Mouse (Mus musculus): ENCODE results near the gene Cacnb3. TPM values are rescaled to one million over a fixed set of nuclear protein-coding genes. Genes with fewer than 3 reads are reported as not detected.

Cacnb3 gene
- polyA plus RNA-seq, 1 experiment from 2014 or later, result 130 TPM

DNA sequence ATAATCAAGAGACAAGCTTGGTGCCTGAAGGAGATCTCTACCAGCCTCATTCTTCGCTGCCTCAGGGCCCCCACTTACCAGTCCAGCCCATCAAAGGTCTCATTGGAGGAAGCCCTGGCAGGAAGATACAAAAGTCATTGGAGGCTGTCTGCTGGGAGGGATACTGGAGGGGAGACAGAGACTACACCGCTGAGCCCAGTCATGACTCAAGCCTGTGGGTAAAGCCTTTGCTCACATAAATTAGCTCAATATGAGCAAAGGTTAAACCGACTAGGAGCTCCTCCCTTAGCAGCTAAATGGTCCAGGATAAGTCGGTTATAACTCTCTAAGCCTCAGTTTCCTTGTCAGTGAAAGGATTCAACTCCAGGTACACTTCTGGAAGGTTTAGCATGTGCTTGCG, 35.6 kb upstream of the Cacnb3 start:
- Histone ChIP-seq H3K4me2 (ENCODE audit: low read length) (no peak overlapping the region), H3K27me3 (ENCODE audit: control insufficient read depth, insufficient read depth, low read length) (no peaks in the 10 kb centered on the region), H3K9me3 (ENCODE audit: control insufficient read depth, low read length) (no peaks in the 10 kb centered on the region), H3K9ac (replicated peaks; ENCODE audit: low read length) (no peak overlapping the region), H3K4me1 (ENCODE audit: control insufficient read depth, insufficient read depth, low read length) (no peaks in the 10 kb centered on the region), H3K4me3 (replicated peaks; ENCODE audit: low read depth, low read length) (no peak overlapping the region), H3K36me3 (ENCODE audit: control insufficient read depth, insufficient read depth, low read length) (peaks cover 92% of the 10 kb centered on the region), H3K27ac (replicated peaks; ENCODE audit: low read depth, low read length) (no peak overlapping the region)
- 93% methylated on average over 5 of the region's 5 CpGs for WGBS
- no peak for DNase-seq
- ATAC-seq (ENCODE audit: low FRiP score, low TSS enrichment), result no peak

DNA sequence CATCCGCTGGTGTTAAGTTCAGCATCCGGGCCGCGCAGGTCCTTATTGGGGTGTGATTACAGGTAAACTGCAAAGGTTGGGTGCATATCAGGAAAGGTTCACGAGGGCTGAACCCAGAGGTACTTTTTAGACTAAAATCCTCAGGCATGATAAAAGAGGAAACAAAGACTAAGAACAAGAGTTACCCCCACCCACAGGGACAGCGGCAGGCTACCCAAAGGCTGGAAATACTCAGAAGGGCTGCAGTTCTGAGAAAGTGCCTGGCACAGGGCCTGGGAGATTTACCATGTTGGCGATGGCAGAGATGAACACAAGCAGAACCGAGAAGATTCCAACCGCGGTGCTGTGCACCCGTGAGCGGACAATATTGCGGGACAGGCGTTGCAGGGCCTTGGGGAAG, 34.0 kb upstream of the Cacnb3 start:
- ATAC-seq (ENCODE audit: low FRiP score, low TSS enrichment), result no peak
- Histone ChIP-seq H3K36me3 (ENCODE audit: control insufficient read depth, insufficient read depth, low read length) (peaks cover 91% of the 10 kb centered on the region), H3K9ac (replicated peaks; ENCODE audit: low read length) (no peak overlapping the region), H3K4me1 (ENCODE audit: control insufficient read depth, insufficient read depth, low read length) (no peaks in the 10 kb centered on the region), H3K27ac (replicated peaks; ENCODE audit: low read depth, low read length) (no peak overlapping the region), H3K9me3 (ENCODE audit: control insufficient read depth, low read length) (no peaks in the 10 kb centered on the region), H3K27me3 (ENCODE audit: control insufficient read depth, insufficient read depth, low read length) (no peaks in the 10 kb centered on the region), H3K4me2 (ENCODE audit: low read length) (no peak overlapping the region), H3K4me3 (replicated peaks; ENCODE audit: low read depth, low read length) (no peak overlapping the region)
- 94% methylated on average over 14 of the region's 14 CpGs for WGBS
- no peak for DNase-seq

DNA sequence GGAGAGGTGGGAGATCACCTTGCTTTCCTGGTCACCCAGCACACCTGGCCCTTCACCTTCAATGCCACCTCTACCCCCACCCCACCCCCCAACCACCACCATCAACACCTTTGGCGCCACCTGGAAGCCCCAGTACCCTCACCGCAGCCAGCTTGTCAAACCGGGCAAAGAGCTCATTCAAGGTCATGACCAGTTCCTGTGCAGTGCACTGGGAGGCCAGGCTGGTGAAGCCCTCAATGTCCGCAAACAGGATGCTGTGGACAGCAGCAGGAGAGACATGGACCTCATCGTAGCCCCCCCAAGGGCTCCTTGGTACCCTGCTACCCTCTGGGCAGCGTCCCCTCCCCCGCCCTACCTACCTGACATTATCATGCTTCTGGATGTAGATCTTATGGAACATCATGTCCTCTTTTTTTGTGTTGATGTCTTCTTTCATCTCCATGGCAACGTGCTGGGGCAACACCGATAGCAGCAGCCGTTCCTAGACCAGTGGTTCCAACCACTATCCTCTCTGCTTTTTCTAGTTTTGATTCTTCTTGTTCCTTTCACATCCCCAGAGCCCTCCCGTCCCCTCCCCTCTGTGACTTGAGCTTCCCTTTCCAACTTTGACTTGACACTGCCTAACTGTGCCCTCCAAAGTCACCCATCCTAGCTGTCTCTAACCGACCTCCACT, 30.5 kb upstream of the Cacnb3 start:
- H3K4me1 ChIP-seq (ENCODE audit: control insufficient read depth, insufficient read depth, low read length), result no peaks in the 10 kb centered on the region
- H3K36me3 ChIP-seq (ENCODE audit: control insufficient read depth, insufficient read depth, low read length), result peaks cover 76% of the 10 kb centered on the region
- WGBS, result 81% methylated on average over 12 of the region's 12 CpGs

DNA sequence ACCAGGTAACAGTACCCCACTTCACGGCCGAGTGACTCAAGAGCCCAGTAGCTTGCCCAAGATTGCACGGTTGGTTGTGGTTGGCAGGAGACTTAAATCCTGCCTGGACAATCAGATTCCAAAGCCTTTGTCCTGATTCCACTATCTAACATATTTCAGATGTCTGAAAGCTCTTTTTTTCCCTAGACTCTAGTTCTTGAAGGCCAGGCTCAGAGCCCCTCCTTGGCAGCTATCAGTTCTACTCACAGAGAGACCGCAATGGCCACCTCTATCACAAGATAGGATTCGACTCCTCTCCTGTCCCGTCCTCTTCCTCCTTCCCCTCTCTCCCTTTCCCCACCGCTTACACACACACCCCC, 28.8 kb upstream of the Cacnb3 start:
- Histone ChIP-seq H3K27me3 (ENCODE audit: control insufficient read depth, insufficient read depth, low read length) (no peaks in the 10 kb centered on the region), H3K36me3 (ENCODE audit: control insufficient read depth, insufficient read depth, low read length) (peaks cover 60% of the 10 kb centered on the region), H3K9ac (replicated peaks; ENCODE audit: low read length) (no peak overlapping the region), H3K4me1 (ENCODE audit: control insufficient read depth, insufficient read depth, low read length) (peaks cover 2% of the 10 kb centered on the region), H3K4me3 (replicated peaks; ENCODE audit: low read depth, low read length) (no peak overlapping the region), H3K4me2 (ENCODE audit: low read length) (no peak overlapping the region), H3K9me3 (ENCODE audit: control insufficient read depth, low read length) (no peaks in the 10 kb centered on the region), H3K27ac (replicated peaks; ENCODE audit: low read depth, low read length) (no peak overlapping the region)
- ATAC-seq (ENCODE audit: low FRiP score, low TSS enrichment) (no peak), DNase-seq (no peak)
- 77% methylated on average over 7 of the region's 7 CpGs for WGBS

More for the DNA sequence above, 30.5 kb upstream of the Cacnb3 start:
- no peak overlapping the region for H3K4me2 ChIP-seq (ENCODE audit: low read length)
- no peaks in the 10 kb centered on the region for H3K27me3 ChIP-seq (ENCODE audit: control insufficient read depth, insufficient read depth, low read length)
- DNase-seq (no peak), ATAC-seq (ENCODE audit: low FRiP score, low TSS enrichment) (no peak)
- no peak overlapping the region for H3K4me3 ChIP-seq (replicated peaks; ENCODE audit: low read depth, low read length)
- no peak overlapping the region for H3K27ac ChIP-seq (replicated peaks; ENCODE audit: low read depth, low read length)
- no peak overlapping the region for H3K9ac ChIP-seq (replicated peaks; ENCODE audit: low read length)
- no peaks in the 10 kb centered on the region for H3K9me3 ChIP-seq (ENCODE audit: control insufficient read depth, low read length)

DNA sequence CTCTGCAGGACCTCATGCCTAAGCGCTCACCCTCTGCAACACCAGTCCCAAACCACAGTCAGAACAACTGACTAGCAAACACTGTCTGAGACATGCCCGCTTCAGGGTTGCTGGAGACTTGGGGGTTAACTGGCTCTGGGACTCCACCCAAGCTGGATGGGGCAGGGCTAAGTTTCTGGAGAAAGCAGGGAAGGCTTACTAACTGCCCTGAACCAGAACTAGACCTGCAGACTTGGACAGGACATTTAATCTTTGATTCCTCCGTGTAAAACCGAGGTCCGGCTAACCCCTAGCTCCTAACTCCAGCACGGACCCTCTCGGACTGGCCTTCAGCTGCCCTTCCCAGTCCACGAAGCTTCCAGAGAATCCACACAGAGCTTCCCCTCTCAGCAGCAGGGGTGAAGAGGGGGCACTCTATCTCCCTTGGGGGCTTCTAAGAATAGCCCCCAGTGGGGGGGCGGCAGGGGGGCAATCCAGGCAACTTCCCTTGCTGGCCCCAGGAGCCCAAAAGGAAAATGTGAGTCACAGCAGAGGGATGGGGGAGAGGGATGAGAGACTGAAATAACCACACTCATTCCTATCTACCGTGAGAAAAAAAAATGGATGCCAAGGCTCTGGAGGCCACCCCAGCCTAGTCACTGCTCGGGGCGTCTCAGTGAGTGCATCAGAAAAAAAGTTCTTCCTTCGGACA, 28.3 kb upstream of the Cacnb3 start:
- DNase-seq (no peak), ATAC-seq (ENCODE audit: low FRiP score, low TSS enrichment) (no peak)
- H3K27me3 ChIP-seq (ENCODE audit: control insufficient read depth, insufficient read depth, low read length), result no peaks in the 10 kb centered on the region
- no peak overlapping the region for H3K9ac ChIP-seq (replicated peaks; ENCODE audit: low read length)
- H3K4me1 ChIP-seq (ENCODE audit: control insufficient read depth, insufficient read depth, low read length), result peaks cover 7% of the 10 kb centered on the region
- H3K9me3 ChIP-seq (ENCODE audit: control insufficient read depth, low read length), result no peaks in the 10 kb centered on the region
- H3K4me2 ChIP-seq (ENCODE audit: low read length), result no peak overlapping the region
- peaks cover 54% of the 10 kb centered on the region for H3K36me3 ChIP-seq (ENCODE audit: control insufficient read depth, insufficient read depth, low read length)
- H3K4me3 ChIP-seq (replicated peaks; ENCODE audit: low read depth, low read length), result no peak overlapping the region
- 66% methylated on average over 13 of the region's 13 CpGs for WGBS
- H3K27ac ChIP-seq (replicated peaks; ENCODE audit: low read depth, low read length), result no peak overlapping the region

DNA sequence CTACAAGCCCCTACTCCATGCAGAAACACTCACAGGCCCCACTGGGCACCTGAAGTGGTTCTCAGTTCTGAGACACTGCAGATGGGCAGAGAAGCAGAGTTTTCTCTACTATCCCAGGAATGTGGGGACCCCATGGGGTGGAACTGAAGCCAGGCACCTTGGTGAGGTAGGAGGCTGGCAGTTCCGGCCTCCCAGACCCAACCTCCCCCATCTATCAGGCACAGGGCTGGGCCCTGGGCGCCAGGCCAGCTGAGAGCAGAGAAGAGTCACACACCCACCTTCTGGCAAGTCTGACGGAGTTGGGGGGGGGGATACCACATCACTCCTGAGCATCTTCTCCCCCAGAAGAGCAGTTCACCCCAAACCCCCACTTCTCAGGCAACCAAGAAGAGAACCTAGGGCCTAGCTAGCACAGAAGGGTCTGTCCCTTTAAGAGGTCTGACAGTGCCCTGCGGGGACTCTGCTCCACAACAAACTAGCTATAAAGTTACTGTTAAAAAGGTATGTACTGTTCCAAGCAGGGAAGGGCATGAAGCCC, 27.6 kb upstream of the Cacnb3 start:
- H3K27ac ChIP-seq (replicated peaks; ENCODE audit: low read depth, low read length), result no peak overlapping the region
- H3K4me3 ChIP-seq (replicated peaks; ENCODE audit: low read depth, low read length), result no peak overlapping the region
- H3K4me2 ChIP-seq (ENCODE audit: low read length), result no peak overlapping the region
- no peaks in the 10 kb centered on the region for H3K9me3 ChIP-seq (ENCODE audit: control insufficient read depth, low read length)
- 73% methylated on average over 4 of the region's 4 CpGs for WGBS
- DNase-seq (no peak), ATAC-seq (ENCODE audit: low FRiP score, low TSS enrichment) (no peak)
- H3K36me3 ChIP-seq (ENCODE audit: control insufficient read depth, insufficient read depth, low read length), result peaks cover 48% of the 10 kb centered on the region
- H3K4me1 ChIP-seq (ENCODE audit: control insufficient read depth, insufficient read depth, low read length), result peaks cover 14% of the 10 kb centered on the region
- no peaks in the 10 kb centered on the region for H3K27me3 ChIP-seq (ENCODE audit: control insufficient read depth, insufficient read depth, low read length)
- no peak overlapping the region for H3K9ac ChIP-seq (replicated peaks; ENCODE audit: low read length)

DNA sequence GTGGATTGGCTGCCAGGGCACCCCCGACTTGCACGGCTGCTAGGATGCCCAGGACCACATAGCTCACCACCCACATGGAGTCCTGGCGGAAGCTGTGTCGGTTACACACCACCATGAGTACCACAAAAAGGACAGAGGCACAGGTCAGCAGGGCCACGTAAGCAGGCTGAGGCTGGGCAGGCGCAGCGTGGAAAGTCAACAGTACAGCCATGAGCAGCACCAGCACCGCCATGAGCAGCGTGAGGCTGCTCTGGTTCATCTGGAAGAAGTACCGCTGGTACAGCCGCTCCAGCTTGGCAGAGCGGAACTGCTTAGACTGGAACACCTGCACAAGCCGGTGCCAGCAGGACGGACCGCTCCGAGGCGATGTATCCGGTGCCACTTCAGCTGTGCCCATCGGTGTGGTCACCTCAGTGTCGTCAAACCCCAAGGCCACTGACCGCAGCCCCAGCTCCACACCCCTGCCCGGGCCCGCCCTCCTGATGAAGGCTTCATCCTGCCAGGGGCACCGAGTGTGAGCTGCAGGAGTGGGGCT, 26.5 kb upstream of the Cacnb3 start:
- Histone ChIP-seq H3K4me1 (ENCODE audit: control insufficient read depth, insufficient read depth, low read length) (peaks cover 21% of the 10 kb centered on the region), H3K27ac (replicated peaks; ENCODE audit: low read depth, low read length) (no peak overlapping the region), H3K9ac (replicated peaks; ENCODE audit: low read length) (no peak overlapping the region), H3K4me2 (ENCODE audit: low read length) (no peak overlapping the region), H3K9me3 (ENCODE audit: control insufficient read depth, low read length) (no peaks in the 10 kb centered on the region), H3K27me3 (ENCODE audit: control insufficient read depth, insufficient read depth, low read length) (no peaks in the 10 kb centered on the region), H3K4me3 (replicated peaks; ENCODE audit: low read depth, low read length) (no peak overlapping the region), H3K36me3 (ENCODE audit: control insufficient read depth, insufficient read depth, low read length) (peaks cover 38% of the 10 kb centered on the region)
- DNase-seq, result no peak
- no peak for ATAC-seq (ENCODE audit: low FRiP score, low TSS enrichment)
- WGBS, result 94% methylated on average over 24 of the region's 24 CpGs

DNA sequence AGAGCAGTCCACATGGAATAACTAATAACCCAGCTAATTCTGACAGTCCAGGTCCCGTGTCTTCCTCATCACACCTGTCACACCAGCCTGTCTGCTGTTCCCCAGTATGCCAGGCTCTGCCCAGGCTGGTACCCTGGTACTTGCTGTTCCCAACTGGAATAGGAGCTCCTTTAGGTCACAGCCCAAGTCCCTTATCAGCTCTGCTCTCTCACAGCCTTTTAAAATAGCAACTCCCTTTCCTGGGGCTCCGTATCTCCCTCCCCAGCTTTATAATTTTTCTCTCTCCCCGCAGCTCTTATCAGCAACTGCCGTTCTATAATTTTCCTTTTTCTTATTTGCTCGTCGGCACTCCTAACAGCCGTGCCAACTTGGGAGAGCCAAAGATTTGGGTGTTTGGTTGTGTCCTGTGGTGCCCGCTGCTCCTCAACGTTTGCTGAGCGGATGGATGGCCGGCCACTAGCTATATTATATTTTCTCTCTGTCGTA, 24.5 kb upstream of the Cacnb3 start:
- Histone ChIP-seq H3K36me3 (ENCODE audit: control insufficient read depth, insufficient read depth, low read length) (peaks cover 25% of the 10 kb centered on the region), H3K4me3 (replicated peaks; ENCODE audit: low read depth, low read length) (no peak overlapping the region), H3K27me3 (ENCODE audit: control insufficient read depth, insufficient read depth, low read length) (no peaks in the 10 kb centered on the region), H3K4me1 (ENCODE audit: control insufficient read depth, insufficient read depth, low read length) (peaks cover 21% of the 10 kb centered on the region), H3K9me3 (ENCODE audit: control insufficient read depth, low read length) (no peaks in the 10 kb centered on the region), H3K9ac (replicated peaks; ENCODE audit: low read length) (no peak overlapping the region), H3K27ac (replicated peaks; ENCODE audit: low read depth, low read length) (no peak overlapping the region), H3K4me2 (ENCODE audit: low read length) (no peak overlapping the region)
- WGBS, result 94% methylated on average over 12 of the region's 12 CpGs
- no peak for DNase-seq
- no peak for ATAC-seq (ENCODE audit: low FRiP score, low TSS enrichment)

All from midbrain, embryonic 14.5 days (tissue).